Mouse (Mus musculus) liver, embryonic 11.5 days (tissue): ENCODE results near the gene Lrrc38. TPM values are rescaled to one million over a fixed set of nuclear protein-coding genes. Genes with fewer than 3 reads are reported as not detected.

ENCODE experiments used
- ATAC-seq: fragments of 200-750 bp; cut with Nextera tagmentation; replicated peaks from 2 replicates; pipeline ENCODE4 v1.8.0; 2017; ENCODE audit warnings: moderate number of reproducible peaks, mild to moderate bottlenecking, moderate TSS enrichment, moderate library complexity; ENCODE audit not compliant: low FRiP score
- DNase-seq: peaks from one replicate; pipeline ENCODE4 v3.0.0-alpha.2; 2017; ENCODE audit warnings: low spot score
- H3K27ac ChIP-seq: fragments of 300-500 bp; sonication (generic); 2 replicates; pipeline ENCODE4 v1.5.1; 2014; ENCODE audit warnings: mild to moderate bottlenecking, low read depth, low read length, control low read depth
- H3K27me3 ChIP-seq: fragments of 300-500 bp; sonication (generic); replicated peaks from 2 replicates; pipeline ENCODE4 v1.6.1; 2014; ENCODE audit warnings: low read length, mixed read lengths; ENCODE audit not compliant: control insufficient read depth, insufficient read depth
- H3K36me3 ChIP-seq: fragments of 300-500 bp; sonication (generic); 2 replicates; pipeline ENCODE4 v1.6.1; 2014; ENCODE audit warnings: mild to moderate bottlenecking, low read length, moderate library complexity, mixed read lengths; ENCODE audit not compliant: control insufficient read depth, insufficient read depth
- H3K4me1 ChIP-seq: fragments of 300-500 bp; sonication (generic); replicated peaks from 2 replicates; pipeline ENCODE4 v1.6.1; 2014; ENCODE audit warnings: low read length, mixed read lengths; ENCODE audit not compliant: control insufficient read depth, insufficient read depth
- H3K4me2 ChIP-seq: fragments of 300-500 bp; sonication (generic); 2 replicates; pipeline ENCODE4 v1.6.1; 2014; ENCODE audit warnings: mild to moderate bottlenecking, control low read depth, moderate library complexity
- H3K4me3 ChIP-seq: fragments of 300-500 bp; sonication (generic); 2 replicates; pipeline ENCODE4 v1.5.1; 2014; ENCODE audit warnings: low read depth, low read length, control low read depth
- H3K9ac ChIP-seq: fragments of 300-500 bp; sonication (generic); 2 replicates; pipeline ENCODE4 v1.6.1; 2014; ENCODE audit warnings: low read depth, low read length, control low read depth
- H3K9me3 ChIP-seq: fragments of 300-500 bp; sonication (generic); 2 replicates; pipeline ENCODE4 v1.6.1; 2016; ENCODE audit warnings: low read length, inconsistent platforms, mixed read lengths; ENCODE audit not compliant: control insufficient read depth
- WGBS: fragments of 180-500 bp; shearing (Covaris S2); extraction: QIAGEN DNeasy Blood & Tissue Kit; methylation state at CpG from one replicate; pipeline ENCODE4 v1.1.7; 2014; 5-methylcytosine and 5-hydroxymethylcytosine counted together
- polyA plus RNA-seq: library from polyadenylated mRNA; unstranded; fragments of >200 nt; fragmentation: Nextera tagmentation; extraction: Ambion mirVana; gene quantifications from 2 replicates; pipeline ENCODE4 v1.2.1, GENCODE M21; 2014

Lrrc38 gene
- not detected in 2 replicates for polyA plus RNA-seq

GRCm38 (mm10) chr4:143349484-143349906 is at the start of gene Lrrc38:
Gene Lrrc38 (plus strand): TSS chr4:143349757.
- Histone ChIP-seq H3K4me2 (peak within 1 kb of the TSS; percentile 66), H3K27ac (no peak within 1 kb of the TSS), H3K4me3 (peak within 1 kb of the TSS; percentile 40), H3K9me3 (no peaks in the 10 kb centered on the region), H3K36me3 (no peaks in the 10 kb centered on the region), H3K4me1 (no peaks in the 10 kb centered on the region), H3K27me3 (peaks cover 48% of the 10 kb centered on the region), H3K9ac (no peak within 1 kb of the TSS)
- no peak for DNase-seq
- no peak for ATAC-seq
- WGBS: under 1% methylated on average over 19 of the region's 19 CpGs

- Histone ChIP-seq H3K4me3 (no peak overlapping the region), H3K27me3 (peaks cover 50% of the 10 kb centered on the region), H3K4me1 (peaks cover 7% of the 10 kb centered on the region), H3K36me3 (no peaks in the 10 kb centered on the region), H3K4me2 (peak overlapping the region; percentile 62; the same call in 1 of the 2 replicates), H3K9me3 (no peaks in the 10 kb centered on the region), H3K9ac (no peak overlapping the region), H3K27ac (no peak overlapping the region)
- no peak for DNase-seq
- no peak for ATAC-seq
- WGBS: 21% methylated on average over 12 of the region's 12 CpGs
Measured at GRCm38 (mm10) chr4:143300113-143300688, 49.4 kb upstream of the Lrrc38 start.

GRCm38 (mm10) chr4:143301042-143301441 is 48.5 kb upstream of the Lrrc38 start:
- Histone ChIP-seq H3K4me1 (peaks cover 7% of the 10 kb centered on the region), H3K9me3 (no peaks in the 10 kb centered on the region), H3K27ac (no peak overlapping the region), H3K4me3 (no peak overlapping the region), H3K9ac (no peak overlapping the region), H3K36me3 (no peaks in the 10 kb centered on the region), H3K27me3 (peaks cover 50% of the 10 kb centered on the region), H3K4me2 (no peak overlapping the region)
- ATAC-seq (no peak), DNase-seq (no peak)
- 61% methylated on average over 5 of the region's 5 CpGs for WGBS

- 31% methylated on average over 4 of the region's 4 CpGs for WGBS
Measured at GRCm38 (mm10) chr4:143301875-143302274, 47.7 kb upstream of the Lrrc38 start.

DNA sequence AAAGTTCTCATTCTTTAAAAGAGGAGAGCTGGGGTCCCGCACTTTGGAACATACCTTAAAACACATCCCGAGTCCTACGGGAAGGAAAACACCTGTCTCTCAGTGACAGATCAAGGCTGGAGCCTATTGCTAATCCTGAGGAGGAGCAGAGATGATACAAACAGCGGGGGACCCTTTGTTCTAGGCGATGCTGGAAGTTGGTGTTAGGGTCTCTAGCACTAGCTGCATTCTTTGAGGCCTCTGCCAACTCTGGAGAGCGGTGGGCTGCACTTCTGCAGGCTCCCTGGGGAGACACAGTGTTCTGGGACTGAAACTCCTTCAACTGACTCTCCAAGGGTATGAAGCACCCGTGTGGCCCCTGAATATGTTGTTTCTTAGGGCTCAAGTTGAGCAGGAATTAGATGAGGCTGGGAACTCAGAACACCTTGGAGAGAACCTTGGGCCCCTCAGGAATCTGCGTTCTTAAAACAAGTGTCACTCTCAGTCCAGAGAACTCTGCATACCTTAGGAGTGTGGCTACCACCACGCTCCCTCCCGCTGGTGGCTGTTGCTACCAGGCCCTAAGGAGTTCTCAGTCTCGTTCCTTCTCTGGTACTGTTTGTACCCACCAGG is 47.2 kb upstream of the Lrrc38 start:
- H3K9ac ChIP-seq: no peak overlapping the region
- DNase-seq (no peak), ATAC-seq (no peak)
- H3K27me3 ChIP-seq: peaks cover 42% of the 10 kb centered on the region
- WGBS: 41% methylated on average over 11 of the region's 11 CpGs
- H3K4me2 ChIP-seq: no peak overlapping the region
- no peaks in the 10 kb centered on the region for H3K36me3 ChIP-seq
- peaks cover 4% of the 10 kb centered on the region for H3K4me1 ChIP-seq
- H3K4me3 ChIP-seq: no peak overlapping the region
- no peaks in the 10 kb centered on the region for H3K9me3 ChIP-seq
- H3K27ac ChIP-seq: no peak overlapping the region

More at GRCm38 (mm10) chr4:143301875-143302274, 47.7 kb upstream of the Lrrc38 start:
- Histone ChIP-seq H3K9ac (no peak overlapping the region), H3K4me2 (no peak overlapping the region), H3K4me3 (no peak overlapping the region), H3K36me3 (no peaks in the 10 kb centered on the region), H3K27ac (no peak overlapping the region), H3K9me3 (no peaks in the 10 kb centered on the region), H3K27me3 (peaks cover 47% of the 10 kb centered on the region), H3K4me1 (peaks cover 7% of the 10 kb centered on the region)
- no peak for DNase-seq
- ATAC-seq: no peak

- no peak overlapping the region for H3K9ac ChIP-seq
- 76% methylated on average over 4 of the region's 4 CpGs for WGBS
- no peak for DNase-seq
- no peaks in the 10 kb centered on the region for H3K9me3 ChIP-seq
- H3K27me3 ChIP-seq: peaks cover 18% of the 10 kb centered on the region
- H3K4me3 ChIP-seq: no peak overlapping the region
- no peak overlapping the region for H3K27ac ChIP-seq
- no peak for ATAC-seq
- no peaks in the 10 kb centered on the region for H3K4me1 ChIP-seq
- no peaks in the 10 kb centered on the region for H3K36me3 ChIP-seq
- no peak overlapping the region for H3K4me2 ChIP-seq
Measured at GRCm38 (mm10) chr4:143305031-143305430, 44.5 kb upstream of the Lrrc38 start.

DNA sequence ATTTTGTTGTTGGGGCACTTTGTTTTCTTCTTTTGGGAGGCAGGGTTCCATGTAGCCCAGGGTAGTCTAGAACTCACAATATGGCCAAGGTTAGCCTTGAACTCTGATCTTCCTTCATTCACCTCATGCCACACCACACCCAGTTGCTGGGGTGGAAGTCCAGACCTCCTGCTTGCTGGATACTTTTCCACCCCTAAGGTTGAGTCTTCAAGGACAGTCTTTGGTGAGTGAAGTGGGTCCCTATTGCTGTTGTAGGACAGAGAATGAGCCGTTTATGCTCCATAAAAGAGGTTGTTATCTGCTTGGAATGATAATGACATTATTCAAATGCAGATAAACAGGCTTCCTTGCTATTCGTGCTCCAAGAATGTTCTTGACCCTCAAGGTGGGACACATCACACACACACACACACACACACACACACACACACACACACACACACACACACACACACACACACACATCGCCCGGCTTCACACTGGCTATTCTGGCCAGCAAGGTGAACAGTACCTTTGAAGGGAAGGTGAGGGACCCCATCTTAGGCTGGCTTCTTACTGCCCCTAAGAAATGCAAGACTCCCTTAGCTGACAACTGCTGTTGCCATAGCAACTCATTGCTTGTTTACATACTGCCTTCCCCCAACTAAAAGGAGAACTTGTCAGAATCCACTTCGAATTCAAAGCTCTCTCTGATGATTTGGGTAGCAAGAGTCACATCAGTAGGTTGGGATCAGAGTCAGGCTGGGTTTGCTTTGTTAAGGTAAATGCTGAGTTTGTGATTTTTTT is 43.4 kb upstream of the Lrrc38 start:
- Histone ChIP-seq H3K4me2 (no peak overlapping the region), H3K36me3 (no peaks in the 10 kb centered on the region), H3K4me3 (no peak overlapping the region), H3K9me3 (no peaks in the 10 kb centered on the region), H3K9ac (no peak overlapping the region), H3K27ac (no peak overlapping the region), H3K27me3 (peaks cover 7% of the 10 kb centered on the region; the same call in 1 of the 2 replicates), H3K4me1 (no peaks in the 10 kb centered on the region)
- ATAC-seq (no peak), DNase-seq (no peak)
- WGBS: 60% methylated on average over 5 of the region's 5 CpGs

DNA sequence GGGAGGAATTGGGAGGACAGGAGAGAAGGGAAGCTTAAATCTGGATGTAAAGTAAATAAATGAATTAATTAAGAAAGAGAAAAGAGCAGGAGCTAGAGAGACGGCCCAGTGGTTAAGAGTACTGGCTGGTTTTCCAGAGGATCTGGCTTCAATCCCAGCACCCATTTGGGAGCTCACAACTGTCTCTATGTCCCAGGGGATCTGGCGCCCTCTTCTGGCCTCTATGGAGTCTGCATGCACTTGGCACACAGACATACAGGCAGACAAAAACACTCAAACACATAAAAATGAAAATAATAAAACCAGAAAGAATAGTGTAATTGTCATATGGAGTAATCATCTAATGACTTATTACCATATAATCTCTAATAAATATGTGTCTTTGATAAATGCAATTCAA is 38.2 kb upstream of the Lrrc38 start:
- no peak for DNase-seq
- no peak overlapping the region for H3K27ac ChIP-seq
- no peaks in the 10 kb centered on the region for H3K4me1 ChIP-seq
- no peak overlapping the region for H3K4me2 ChIP-seq
- no peaks in the 10 kb centered on the region for H3K36me3 ChIP-seq
- H3K9me3 ChIP-seq: no peaks in the 10 kb centered on the region
- H3K27me3 ChIP-seq: no peaks in the 10 kb centered on the region
- no peak overlapping the region for H3K9ac ChIP-seq
- H3K4me3 ChIP-seq: no peak overlapping the region
- WGBS: 45% methylated on average over 2 of the region's 2 CpGs
- no peak for ATAC-seq
